Mouse (Mus musculus): ENCODE measurements at regions not wholly inside any gene's neighbourhood (a gene's known extent, or its start where the extent isn't known, plus 50 kb on each side); places are given as distances from the start of the nearest gene placed in this dataset.

- H3K27me3 ChIP-seq (replicated peaks), result no peaks in the 10 kb centered on the region
- no peaks in the 10 kb centered on the region for H3K4me1 ChIP-seq (replicated peaks)
- no peak overlapping the region for H3K4me3 ChIP-seq
- WGBS, result 52% methylated on average over 4 of the region's 4 CpGs
- no peak overlapping the region for H3K4me2 ChIP-seq
- ATAC-seq (ENCODE audit: insufficient number of reproducible peaks, low FRiP score), result no peak
- H3K36me3 ChIP-seq, result no peaks in the 10 kb centered on the region
- no peak overlapping the region for H3K9ac ChIP-seq
- H3K27ac ChIP-seq (ENCODE audit: poor library complexity, severe bottlenecking), result no peak overlapping the region
- 0 out of 2 replicates have a peak, but pooled peaks cover 2% of the 10 kb centered on the region for H3K9me3 ChIP-seq (replicated peaks)
Observed at GRCm38 (mm10) chr19:54324991-54325390, 281.0 kb downstream of the Adra2a start.

DNA sequence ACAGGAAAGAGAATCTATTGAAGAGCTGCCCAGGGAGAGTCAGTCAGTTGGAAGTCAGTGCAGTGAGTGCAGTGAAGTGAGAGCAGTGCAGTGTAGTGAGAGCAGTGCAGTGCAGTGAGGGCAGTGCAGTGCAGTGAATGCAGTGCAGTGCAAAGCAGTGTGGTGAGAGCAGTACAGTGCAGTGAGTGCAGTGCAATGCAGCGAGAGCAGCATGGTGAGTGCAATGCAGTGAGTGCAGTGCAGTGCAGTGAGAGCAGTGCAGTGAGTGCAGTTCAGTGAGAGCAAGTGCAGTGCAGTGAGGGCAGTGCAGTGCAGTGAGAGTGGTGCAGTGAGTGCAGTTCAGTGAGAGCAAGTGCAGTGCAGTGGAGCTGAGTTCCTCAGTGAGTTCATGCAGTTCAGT lies 288.2 kb downstream of the Adra2a start:
- no peak overlapping the region for H3K4me3 ChIP-seq
- H3K9me3 ChIP-seq (replicated peaks), result peaks cover 8% of the 10 kb centered on the region
- H3K27me3 ChIP-seq (replicated peaks), result no peaks in the 10 kb centered on the region

GRCm38 (mm10) chr19:54340778-54341291 lies 296.9 kb downstream of the Adra2a start:
- H3K4me2 ChIP-seq, result no peak overlapping the region
- no peaks in the 10 kb centered on the region for H3K27me3 ChIP-seq (replicated peaks)
- no peak overlapping the region for H3K27ac ChIP-seq (ENCODE audit: poor library complexity, severe bottlenecking)
- no peak overlapping the region for H3K4me3 ChIP-seq
- no peak overlapping the region for H3K9ac ChIP-seq
- no peak for ATAC-seq (ENCODE audit: insufficient number of reproducible peaks, low FRiP score)
- no peaks in the 10 kb centered on the region for H3K36me3 ChIP-seq
- no peaks in the 10 kb centered on the region for H3K9me3 ChIP-seq (replicated peaks)
- 82% methylated on average over 2 of the region's 2 CpGs for WGBS
- no peaks in the 10 kb centered on the region for H3K4me1 ChIP-seq (replicated peaks)

More for the DNA sequence above, 288.2 kb downstream of the Adra2a start:
- WGBS, result 79% methylated on average over 1 of the region's 1 CpGs
- no peak overlapping the region for H3K4me2 ChIP-seq
- H3K27ac ChIP-seq (ENCODE audit: poor library complexity, severe bottlenecking), result no peak overlapping the region
- ATAC-seq (ENCODE audit: insufficient number of reproducible peaks, low FRiP score), result no peak
- no peaks in the 10 kb centered on the region for H3K4me1 ChIP-seq (replicated peaks)
- no peaks in the 10 kb centered on the region for H3K36me3 ChIP-seq
- H3K9ac ChIP-seq, result no peak overlapping the region

DNA sequence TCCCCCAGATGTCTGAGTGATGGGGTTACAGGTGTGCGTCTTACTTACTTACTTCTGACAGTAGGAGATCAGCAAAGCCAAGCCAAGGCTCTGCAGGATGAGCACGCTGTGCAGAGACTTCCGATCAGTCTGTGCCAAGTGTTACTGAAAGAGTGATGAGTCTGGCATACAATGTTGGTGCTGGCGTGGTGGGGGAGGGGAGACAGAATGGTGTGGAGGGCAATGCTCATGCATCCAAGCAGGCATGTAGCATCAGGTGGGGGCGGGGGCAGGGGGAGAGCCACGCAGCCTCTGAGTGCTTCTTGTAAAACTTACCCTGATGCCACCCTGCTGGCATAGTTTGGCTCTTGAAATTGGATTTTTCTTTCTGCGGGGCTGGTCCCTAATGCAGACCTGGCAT lies 315.8 kb downstream of the Adra2a start:
- Histone ChIP-seq H3K36me3 (no peaks in the 10 kb centered on the region), H3K4me3 (no peak overlapping the region), H3K4me2 (no peak overlapping the region), H3K4me1 (replicated peaks) (peaks cover 7% of the 10 kb centered on the region; the same call in 1 of the 2 replicates), H3K9me3 (replicated peaks) (no peaks in the 10 kb centered on the region), H3K9ac (no peak overlapping the region), H3K27me3 (replicated peaks) (no peaks in the 10 kb centered on the region), H3K27ac (ENCODE audit: poor library complexity, severe bottlenecking) (no peak overlapping the region)
- no peak for ATAC-seq (ENCODE audit: insufficient number of reproducible peaks, low FRiP score)
- 82% methylated on average over 7 of the region's 7 CpGs for WGBS

DNA sequence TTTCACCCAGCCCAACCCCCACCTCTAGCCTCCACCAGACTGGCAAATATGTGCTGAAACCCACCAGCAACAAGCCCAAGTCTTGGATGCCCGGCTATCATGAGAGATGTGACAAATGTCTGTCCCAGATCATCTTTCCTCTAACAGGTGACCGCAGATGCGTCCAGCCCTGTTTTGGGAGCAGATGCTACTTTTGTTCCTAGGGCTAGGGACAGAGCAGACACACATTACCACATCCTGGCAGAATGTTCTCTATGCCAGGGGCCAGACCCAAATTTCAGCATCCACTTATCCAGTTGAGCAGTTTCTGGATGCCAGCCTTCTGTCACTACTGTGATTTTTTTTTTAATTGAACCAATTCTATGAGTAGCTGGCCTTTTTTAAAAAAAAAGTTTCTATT lies 316.7 kb downstream of the Adra2a start:
- Histone ChIP-seq H3K36me3 (no peaks in the 10 kb centered on the region), H3K4me3 (no peak overlapping the region), H3K27ac (ENCODE audit: poor library complexity, severe bottlenecking) (no peak overlapping the region), H3K4me1 (replicated peaks) (peaks cover 7% of the 10 kb centered on the region; the same call in 1 of the 2 replicates), H3K9ac (no peak overlapping the region), H3K27me3 (replicated peaks) (no peaks in the 10 kb centered on the region), H3K4me2 (no peak overlapping the region), H3K9me3 (replicated peaks) (no peaks in the 10 kb centered on the region)
- ATAC-seq (ENCODE audit: insufficient number of reproducible peaks, low FRiP score), result no peak
- WGBS, result 81% methylated on average over 3 of the region's 3 CpGs

GRCm38 (mm10) chr19:54385101-54385500 lies 341.1 kb downstream of the Adra2a start:
- H3K4me1 ChIP-seq (replicated peaks), result no peaks in the 10 kb centered on the region
- H3K4me2 ChIP-seq, result no peak overlapping the region
- 0 out of 2 replicates have a peak, but pooled peaks cover 3% of the 10 kb centered on the region for H3K9me3 ChIP-seq (replicated peaks)
- H3K4me3 ChIP-seq, result no peak overlapping the region
- no peaks in the 10 kb centered on the region for H3K36me3 ChIP-seq
- H3K9ac ChIP-seq, result no peak overlapping the region
- no peak for ATAC-seq (ENCODE audit: insufficient number of reproducible peaks, low FRiP score)
- no peak overlapping the region for H3K27ac ChIP-seq (ENCODE audit: poor library complexity, severe bottlenecking)
- H3K27me3 ChIP-seq (replicated peaks), result no peaks in the 10 kb centered on the region

- WGBS, result 68% methylated on average over 6 of the region's 6 CpGs
- no peak overlapping the region for H3K4me3 ChIP-seq
- no peak overlapping the region for H3K27ac ChIP-seq (ENCODE audit: poor library complexity, severe bottlenecking)
- no peak overlapping the region for H3K9ac ChIP-seq
- no peaks in the 10 kb centered on the region for H3K4me1 ChIP-seq (replicated peaks)
- ATAC-seq (ENCODE audit: insufficient number of reproducible peaks, low FRiP score), result no peak
- H3K9me3 ChIP-seq (replicated peaks), result no peaks in the 10 kb centered on the region
- H3K4me2 ChIP-seq, result no peak overlapping the region
- H3K36me3 ChIP-seq, result no peaks in the 10 kb centered on the region
- no peaks in the 10 kb centered on the region for H3K27me3 ChIP-seq (replicated peaks)
Observed at GRCm38 (mm10) chr19:54391406-54391805, 347.5 kb downstream of the Adra2a start.

GRCm38 (mm10) chr19:54399651-54400050 lies 355.7 kb downstream of the Adra2a start:
- no peak overlapping the region for H3K9ac ChIP-seq
- no peaks in the 10 kb centered on the region for H3K27me3 ChIP-seq (replicated peaks)
- ATAC-seq (ENCODE audit: insufficient number of reproducible peaks, low FRiP score), result no peak
- no peaks in the 10 kb centered on the region for H3K9me3 ChIP-seq (replicated peaks)
- no peak overlapping the region for H3K27ac ChIP-seq (ENCODE audit: poor library complexity, severe bottlenecking)
- no peak overlapping the region for H3K4me3 ChIP-seq
- no peaks in the 10 kb centered on the region for H3K4me1 ChIP-seq (replicated peaks)
- 51% methylated on average over 7 of the region's 7 CpGs for WGBS
- H3K4me2 ChIP-seq, result no peak overlapping the region
- H3K36me3 ChIP-seq, result no peaks in the 10 kb centered on the region

GRCm38 (mm10) chr19:54407904-54408303 lies 364.0 kb downstream of the Adra2a start:
- Histone ChIP-seq H3K9me3 (replicated peaks) (no peaks in the 10 kb centered on the region), H3K27me3 (replicated peaks) (no peaks in the 10 kb centered on the region), H3K9ac (no peak overlapping the region), H3K4me3 (no peak overlapping the region), H3K4me1 (replicated peaks) (no peaks in the 10 kb centered on the region), H3K4me2 (no peak overlapping the region), H3K36me3 (no peaks in the 10 kb centered on the region), H3K27ac (ENCODE audit: poor library complexity, severe bottlenecking) (no peak overlapping the region)
- 80% methylated on average over 4 of the region's 4 CpGs for whole genome bisulfite sequencing
- ATAC-seq (ENCODE audit: insufficient number of reproducible peaks, low FRiP score), result no peak

DNA sequence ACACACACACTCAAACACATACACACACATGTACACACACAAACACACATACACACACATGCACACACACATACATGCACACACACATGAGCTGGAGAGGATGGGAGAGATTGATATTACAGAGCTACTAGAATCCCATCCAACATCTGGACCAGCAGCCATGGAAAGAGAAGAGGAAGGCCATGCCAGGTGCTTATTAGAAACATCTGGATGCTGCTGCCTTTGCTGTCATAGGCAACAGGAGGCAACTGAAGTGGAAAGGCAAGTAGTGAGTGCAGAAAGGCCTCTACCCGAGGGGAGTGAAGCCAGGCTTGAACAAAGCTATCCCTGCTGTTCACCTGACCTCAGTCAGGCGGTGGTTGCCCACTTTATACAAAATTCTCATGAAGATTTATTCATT lies 385.1 kb downstream of the Adra2a start:
- Histone ChIP-seq H3K4me3 (no peak overlapping the region), H3K4me2 (no peak overlapping the region), H3K4me1 (replicated peaks) (no peaks in the 10 kb centered on the region), H3K27me3 (replicated peaks) (no peaks in the 10 kb centered on the region), H3K27ac (ENCODE audit: poor library complexity, severe bottlenecking) (no peak overlapping the region), H3K36me3 (no peaks in the 10 kb centered on the region), H3K9ac (no peak overlapping the region), H3K9me3 (replicated peaks) (peaks cover 4% of the 10 kb centered on the region)
- 53% methylated on average over 2 of the region's 2 CpGs for WGBS
- no peak for ATAC-seq (ENCODE audit: insufficient number of reproducible peaks, low FRiP score)

- Histone ChIP-seq H3K4me2 (no peak overlapping the region), H3K4me3 (no peak overlapping the region), H3K9me3 (replicated peaks) (no peaks in the 10 kb centered on the region), H3K4me1 (replicated peaks) (no peaks in the 10 kb centered on the region), H3K27me3 (replicated peaks) (no peaks in the 10 kb centered on the region), H3K27ac (ENCODE audit: poor library complexity, severe bottlenecking) (no peak overlapping the region), H3K9ac (no peak overlapping the region), H3K36me3 (no peaks in the 10 kb centered on the region)
- 60% methylated on average over 2 of the region's 2 CpGs for WGBS
- no peak for ATAC-seq (ENCODE audit: insufficient number of reproducible peaks, low FRiP score)
Observed at GRCm38 (mm10) chr19:54440713-54441112, 396.8 kb downstream of the Adra2a start.

GRCm38 (mm10) chr19:54460426-54461170 lies 416.6 kb downstream of the Adra2a start:
- no peaks in the 10 kb centered on the region for H3K27me3 ChIP-seq (replicated peaks)
- no peak for ATAC-seq (ENCODE audit: insufficient number of reproducible peaks, low FRiP score)
- H3K36me3 ChIP-seq, result no peaks in the 10 kb centered on the region
- H3K4me2 ChIP-seq, result no peak overlapping the region
- H3K4me1 ChIP-seq (replicated peaks), result no peaks in the 10 kb centered on the region
- no peaks in the 10 kb centered on the region for H3K9me3 ChIP-seq (replicated peaks)
- no peak overlapping the region for H3K9ac ChIP-seq
- WGBS, result 57% methylated on average over 2 of the region's 2 CpGs
- no peak overlapping the region for H3K27ac ChIP-seq (ENCODE audit: poor library complexity, severe bottlenecking)
- H3K4me3 ChIP-seq, result no peak overlapping the region
